Mouse (Mus musculus): ENCODE data around the gene Nudt3. TPM values are rescaled to one million over a fixed set of nuclear protein-coding genes. Genes with fewer than 3 reads are reported as not detected.
A peak's percentile ranks its signal among the peaks of the same experiment; 100 is the strongest.

Gene Nudt3
- total RNA-seq, 4 experiments from 2014 or later: 260 to 347 (median 290) TPM

DNA sequence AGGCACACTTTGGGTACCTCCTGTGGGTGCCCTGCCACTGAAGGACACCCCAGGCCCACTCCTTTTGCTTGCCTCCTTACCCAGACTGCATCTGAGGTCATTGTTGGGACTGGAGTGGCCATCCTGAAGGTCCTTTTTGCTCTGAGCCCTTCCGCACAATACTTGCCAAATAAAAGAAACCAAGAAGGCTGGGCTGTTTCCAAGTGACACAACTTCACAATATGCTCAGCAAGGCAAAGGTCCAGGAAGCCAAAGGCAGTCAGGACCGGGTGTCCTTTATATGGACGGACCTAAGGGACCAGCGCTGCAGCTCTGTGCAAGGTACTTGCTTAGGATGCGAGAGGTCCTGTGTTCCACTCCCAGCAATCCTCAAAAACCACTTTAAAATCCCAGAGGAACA, 55.1 kb downstream of the Nudt3 start:
- no peak for DNase-seq (ENCODE audit: low spot score in 2 of 2)

DNA sequence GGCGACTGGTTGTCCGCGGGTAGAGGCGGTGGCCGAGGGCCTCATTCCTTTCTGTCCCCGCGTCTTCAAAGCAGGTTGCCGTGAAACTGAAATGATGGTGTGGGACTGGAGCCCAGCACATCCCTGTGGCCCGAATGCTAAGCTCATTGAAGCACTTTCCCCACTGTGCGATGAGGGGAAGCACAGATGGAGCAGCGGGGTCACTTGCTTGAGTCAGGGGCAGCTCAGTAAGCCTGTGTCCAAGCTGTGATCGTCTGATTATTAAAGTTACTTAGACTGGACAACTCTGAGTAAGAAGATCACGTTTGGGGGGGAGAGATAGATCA, 57.4 kb downstream of the Nudt3 start:
- no peak for DNase-seq (ENCODE audit: low spot score in 2 of 2)

DNA sequence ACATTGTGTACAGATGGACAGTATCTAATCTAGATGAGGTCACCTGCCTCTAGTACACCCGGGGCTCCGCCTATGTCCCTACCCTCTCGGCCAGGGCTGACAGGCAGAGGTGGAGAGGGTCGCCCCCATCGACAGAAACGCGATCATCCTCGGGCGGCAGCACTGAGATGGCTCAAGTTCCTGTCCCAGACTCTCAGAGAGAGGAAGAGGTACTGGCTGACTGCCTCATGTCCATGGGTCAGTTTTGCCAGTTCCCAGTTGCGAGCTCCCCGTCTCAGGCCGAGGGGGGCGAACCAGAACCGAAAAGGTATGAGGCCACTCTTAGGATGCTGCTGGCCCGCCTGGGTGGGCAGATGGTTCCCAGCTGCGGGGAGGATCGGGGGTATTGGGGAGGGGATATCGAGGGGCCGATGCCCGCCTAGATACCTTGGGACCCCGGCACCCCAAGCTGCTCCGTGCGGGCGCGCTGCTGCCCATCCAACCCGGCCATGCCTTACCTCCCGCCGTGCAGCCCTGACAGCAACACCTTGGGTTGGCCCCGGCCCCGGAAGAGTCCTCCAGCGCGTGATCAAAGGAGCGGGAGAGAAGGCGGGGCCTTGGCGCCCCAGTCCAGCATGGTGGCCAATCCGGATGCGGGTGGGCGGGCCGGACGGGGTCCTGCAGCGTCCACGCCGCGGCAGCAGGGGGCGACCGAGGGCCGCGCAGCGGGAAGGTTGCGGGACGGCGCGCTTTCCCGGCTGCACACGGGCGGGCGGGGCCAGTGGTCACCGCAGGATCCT, 57.9 kb downstream of the Nudt3 start, which contains the start of gene AI413582:
TSS of gene AI413582 (minus strand) at position 594 of the 779 bp plus-strand sequence.
- peak; percentile 94 to 95 for DNase-seq (ENCODE audit: low spot score in 2 of 2)

DNA sequence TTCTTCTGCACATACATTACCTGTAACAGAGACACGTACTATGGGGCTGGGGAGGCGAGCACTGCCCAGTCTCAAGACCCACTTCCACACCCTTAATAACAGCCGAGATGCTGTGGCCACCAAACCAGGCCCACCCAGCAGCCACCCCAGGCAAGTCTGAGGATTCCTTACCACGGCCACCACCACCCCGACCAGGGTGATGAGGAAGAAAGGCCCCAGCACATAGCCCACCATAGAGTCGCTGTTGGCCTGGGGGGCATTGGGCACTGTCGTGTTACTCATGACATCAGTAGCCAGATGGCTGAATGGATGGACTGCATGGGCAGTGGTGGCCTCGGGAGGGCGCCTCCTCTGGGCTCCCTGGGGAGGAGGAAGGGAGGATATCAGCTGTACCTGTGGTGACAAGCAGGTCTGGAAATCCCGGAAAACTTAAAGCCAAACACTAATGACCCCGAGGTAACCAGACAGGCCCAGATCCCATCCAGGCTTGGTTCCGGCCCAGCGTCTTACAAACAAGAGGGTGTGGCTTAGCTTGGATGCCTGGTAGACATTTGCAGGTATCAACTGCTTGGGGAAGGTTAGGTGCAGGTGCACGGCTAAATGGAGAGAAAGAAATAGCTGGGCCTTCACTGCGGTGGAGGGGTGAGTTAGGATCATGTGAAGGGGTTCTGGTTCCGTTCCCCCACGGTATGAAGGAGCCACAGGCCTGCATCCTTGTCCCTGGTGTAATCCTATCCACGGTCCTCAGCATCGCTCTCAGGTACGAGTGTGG, 58.7 kb downstream of the Nudt3 start:
- DNase-seq (ENCODE audit: low spot score in 2 of 2): no peak

DNA sequence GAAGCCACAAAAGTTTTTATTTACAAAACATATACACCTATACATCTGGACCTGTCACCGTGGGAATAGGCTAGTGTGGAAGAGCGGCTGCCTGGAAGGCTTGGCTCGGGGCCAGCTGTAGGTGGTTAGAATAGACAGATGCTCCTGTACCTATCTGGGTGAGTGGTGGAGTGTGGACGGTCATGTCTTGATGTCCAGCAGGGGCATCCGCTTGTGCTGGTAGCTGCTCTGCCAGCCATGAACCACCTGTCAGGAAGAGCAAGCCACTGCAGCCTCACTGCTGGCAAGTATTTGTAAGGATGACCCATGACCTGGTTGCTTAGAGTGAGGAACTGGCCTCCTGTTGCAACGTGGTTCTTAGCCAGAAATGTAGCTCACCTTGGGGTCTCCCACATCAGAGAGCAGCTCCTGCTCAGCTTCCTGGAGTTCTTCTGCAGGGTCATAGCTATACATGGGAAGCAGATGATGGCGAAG, 59.5 kb downstream of the Nudt3 start:
- DNase-seq (ENCODE audit: low spot score in 2 of 2): no peak

DNA sequence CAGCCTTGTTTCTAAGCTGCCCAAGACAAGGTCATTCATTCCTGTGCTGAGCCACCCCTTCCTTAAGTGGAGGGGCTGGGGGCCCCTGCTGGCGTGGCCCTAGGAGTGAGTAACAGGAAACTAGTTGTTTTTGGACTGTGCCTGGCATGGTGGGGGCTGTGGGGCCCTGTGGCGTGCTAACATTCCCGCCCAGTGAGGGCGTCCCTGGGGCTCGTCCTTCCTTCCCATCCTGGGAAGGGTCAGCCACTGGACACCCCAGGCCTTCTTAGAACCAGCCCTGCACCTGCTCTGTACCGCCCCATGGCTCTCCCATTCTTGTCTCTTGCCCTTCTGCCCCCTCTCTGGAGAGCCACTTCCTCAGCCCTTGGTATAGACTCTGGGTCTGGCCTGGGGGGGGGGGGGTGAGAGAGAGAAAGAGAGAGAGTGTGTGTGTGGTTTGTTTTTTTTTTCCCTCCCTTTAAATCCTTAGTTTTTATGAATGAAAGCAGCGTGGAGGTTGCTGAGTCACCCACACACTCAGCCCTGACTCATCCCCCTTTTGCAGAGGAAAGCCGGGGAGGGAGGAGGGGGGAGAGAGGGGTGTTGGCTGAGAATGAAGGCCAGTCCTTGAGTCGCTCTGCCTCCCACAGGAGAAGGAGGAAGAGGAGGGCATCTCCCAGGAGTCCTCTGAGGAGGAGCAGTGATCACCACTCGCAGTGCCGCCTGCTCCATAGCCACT, 61.3 kb downstream of the Nudt3 start:
- DNase-seq (ENCODE audit: low spot score in 2 of 2): no peak

DNA sequence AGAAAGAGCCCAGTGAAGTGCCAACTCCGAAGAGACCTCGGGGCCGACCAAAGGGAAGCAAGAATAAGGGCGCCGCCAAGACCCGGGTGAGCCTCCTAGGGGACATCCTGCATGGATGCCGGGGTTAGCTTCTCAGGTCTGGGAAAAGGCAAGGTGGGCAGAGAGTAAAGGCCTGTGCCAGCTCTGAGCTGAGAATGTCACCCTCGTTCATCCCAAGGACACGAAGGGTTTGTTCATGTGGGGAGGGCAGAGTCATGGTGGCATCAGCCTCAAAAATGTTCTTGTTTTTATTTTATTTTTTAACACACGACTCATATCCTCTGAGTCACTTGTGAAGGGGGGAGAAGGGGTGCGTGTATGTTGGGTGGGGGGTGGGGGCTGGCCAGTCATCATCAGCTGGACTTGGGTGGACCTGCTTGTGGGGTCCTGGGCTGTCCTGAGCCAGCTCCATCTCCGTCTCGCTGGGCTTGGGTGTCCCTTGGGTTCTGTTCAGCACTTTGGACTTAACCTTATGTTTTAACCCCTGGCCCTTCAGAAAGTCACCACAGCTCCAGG, 62.3 kb downstream of the Nudt3 start:
- no peak for DNase-seq (ENCODE audit: low spot score in 2 of 2)

DNA sequence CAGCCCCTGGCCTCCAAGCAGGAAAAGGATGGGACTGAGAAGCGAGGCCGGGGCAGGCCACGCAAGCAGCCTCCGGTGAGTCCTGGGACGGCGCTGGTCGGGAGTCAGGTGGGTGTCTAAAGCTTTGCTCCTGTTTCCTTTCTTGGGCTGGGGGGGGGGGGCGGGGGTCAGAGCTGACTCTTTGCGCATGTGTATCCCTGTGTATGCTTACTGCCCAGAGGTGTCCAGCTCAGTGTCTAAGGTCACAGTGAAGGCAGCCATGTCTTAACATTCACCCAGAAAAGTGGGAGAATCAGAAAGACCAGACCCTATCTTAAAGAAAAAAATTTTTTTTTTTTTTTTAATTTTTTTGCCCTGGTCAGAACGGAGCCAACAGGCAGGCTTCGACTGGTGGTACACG, 63.7 kb downstream of the Nudt3 start:
- DNase-seq (ENCODE audit: low spot score in 2 of 2): no peak

DNA sequence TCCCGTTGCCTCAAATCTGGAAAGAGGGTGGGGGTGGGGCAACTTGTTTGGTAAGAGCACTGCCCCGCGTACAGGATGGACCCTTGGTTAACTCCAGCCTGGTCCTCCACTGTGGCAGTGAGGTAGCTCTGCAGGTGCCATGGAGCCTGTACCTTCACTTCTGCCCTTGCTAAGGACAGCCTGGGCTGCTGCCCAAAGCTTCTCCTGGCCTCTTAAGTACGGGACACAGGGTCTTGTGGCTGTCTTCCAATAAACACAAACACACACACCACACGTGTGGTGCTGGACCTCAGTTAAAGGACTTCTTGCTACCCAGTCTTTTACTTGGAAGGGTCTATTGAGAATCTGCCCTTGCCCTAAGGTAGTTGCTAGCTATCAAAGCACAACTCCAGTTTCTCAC, 64.5 kb downstream of the Nudt3 start:
- DNase-seq (ENCODE audit: low spot score in 2 of 2): no peak

DNA sequence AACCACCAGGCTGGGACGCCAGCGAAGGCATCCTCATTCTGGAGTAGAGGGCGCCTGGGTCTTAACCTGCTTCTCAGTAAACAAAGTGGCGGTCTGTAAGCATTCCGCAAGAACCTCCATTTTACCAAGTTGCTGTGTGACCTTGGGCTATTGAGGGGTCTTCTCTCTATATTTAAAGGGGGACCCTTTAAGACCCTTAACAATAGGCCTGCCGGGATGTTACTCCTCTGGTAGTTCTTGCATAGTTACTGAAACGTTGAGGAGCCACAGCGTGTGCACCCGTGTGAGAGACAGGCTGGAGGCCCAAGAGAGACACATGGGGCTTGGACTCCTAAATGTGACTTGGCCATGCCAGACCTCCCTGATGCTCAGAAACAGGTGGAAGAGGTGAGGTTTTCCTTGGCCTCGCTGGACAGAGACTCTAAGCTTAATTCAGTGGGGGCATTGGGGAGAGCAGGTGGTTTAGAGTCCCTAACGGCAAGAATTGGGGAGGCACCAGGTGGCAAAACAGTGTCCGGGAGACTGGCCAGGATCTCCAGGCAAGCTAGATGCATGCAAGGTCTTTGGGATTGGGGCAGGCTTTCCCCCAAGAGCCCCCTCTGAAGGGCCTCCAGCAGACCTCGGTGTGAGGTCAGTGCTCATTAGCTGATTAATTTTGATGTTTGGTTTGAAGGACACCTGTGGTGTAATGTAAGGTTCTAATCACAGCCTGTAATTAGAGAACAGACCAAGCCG, 65.2 kb downstream of the Nudt3 start:
- DNase-seq (ENCODE audit: low spot score in 2 of 2): no peak

DNA sequence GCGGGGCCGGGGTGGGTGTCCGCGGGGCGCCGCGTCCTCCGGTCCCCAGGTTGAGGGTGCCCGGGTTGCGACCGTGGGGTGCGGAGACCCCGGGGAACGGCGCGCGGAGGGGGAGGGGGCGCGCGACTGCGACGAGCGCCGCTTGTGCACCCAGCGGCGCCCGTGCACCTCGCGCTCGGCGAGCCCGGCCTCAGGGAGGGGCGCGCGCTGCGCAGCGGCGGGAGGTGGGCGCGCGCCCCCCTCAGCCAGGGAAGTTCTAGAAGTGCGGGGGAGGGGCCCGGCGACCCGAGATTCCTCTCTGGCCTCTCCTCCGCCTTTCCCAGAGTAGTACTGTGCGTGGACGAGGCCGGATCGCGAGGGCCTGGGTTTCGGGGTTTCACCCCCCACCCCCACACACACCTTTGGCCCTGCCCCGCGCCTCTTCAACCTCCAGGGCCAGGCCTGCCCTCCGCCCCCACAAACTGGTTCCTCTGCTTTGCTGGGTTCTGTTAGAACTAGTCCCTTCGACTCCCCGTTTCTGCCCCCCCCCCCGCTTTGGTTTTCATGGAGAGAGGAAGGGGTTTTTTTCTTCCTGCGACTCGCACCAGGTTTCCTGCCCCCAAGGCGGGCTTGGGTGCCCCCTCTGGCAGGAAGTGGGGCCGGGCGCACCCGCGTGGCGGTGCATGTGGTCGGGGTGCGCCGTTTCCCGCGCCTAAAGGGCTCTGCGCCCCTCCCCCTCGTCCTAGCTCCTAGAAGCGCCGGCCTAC, 65.9 kb downstream of the Nudt3 start:
- no peak for DNase-seq (ENCODE audit: low spot score in 2 of 2)

DNA sequence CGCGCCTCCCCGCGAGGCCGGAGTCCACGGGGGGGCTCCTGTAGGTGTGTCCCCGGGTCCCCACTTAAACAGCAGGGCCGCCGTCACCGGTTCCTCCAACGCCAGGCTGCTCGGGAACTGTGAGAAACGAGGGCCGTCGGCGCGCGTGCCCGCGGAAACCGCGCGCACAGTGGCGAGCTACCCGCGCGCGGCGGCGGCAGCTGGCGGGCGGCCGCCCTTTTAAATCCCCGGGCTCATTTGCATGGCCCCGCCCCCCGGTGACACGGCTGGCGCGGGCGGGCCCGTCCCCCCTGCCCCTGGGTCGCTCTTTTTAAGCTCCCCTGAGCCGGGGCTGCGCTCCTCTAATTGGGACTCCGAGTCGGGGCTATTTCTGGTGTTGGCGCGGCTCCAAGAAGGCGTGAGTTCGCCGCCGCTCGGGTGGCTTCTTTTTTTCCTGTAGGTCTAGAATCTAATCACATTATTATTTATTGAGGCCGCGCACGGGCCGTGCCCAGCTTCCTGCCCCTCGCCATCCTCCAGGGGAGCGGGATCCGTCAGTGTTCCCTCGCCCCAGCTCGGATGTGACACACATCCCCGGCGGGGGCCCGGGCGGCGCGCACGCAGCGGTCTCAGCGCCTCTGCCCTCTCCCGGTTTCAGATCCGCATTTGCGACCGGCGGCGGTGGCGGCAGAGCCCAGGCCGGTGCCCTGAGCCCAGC, 66.8 kb downstream of the Nudt3 start, which contains the start of gene Hmga1:
TSS of gene Hmga1 (plus strand) at position 183 of the 697 bp plus-strand sequence.
- DNase-seq (ENCODE audit: low spot score in 2 of 2): peak; percentile 69 to 77

DNA sequence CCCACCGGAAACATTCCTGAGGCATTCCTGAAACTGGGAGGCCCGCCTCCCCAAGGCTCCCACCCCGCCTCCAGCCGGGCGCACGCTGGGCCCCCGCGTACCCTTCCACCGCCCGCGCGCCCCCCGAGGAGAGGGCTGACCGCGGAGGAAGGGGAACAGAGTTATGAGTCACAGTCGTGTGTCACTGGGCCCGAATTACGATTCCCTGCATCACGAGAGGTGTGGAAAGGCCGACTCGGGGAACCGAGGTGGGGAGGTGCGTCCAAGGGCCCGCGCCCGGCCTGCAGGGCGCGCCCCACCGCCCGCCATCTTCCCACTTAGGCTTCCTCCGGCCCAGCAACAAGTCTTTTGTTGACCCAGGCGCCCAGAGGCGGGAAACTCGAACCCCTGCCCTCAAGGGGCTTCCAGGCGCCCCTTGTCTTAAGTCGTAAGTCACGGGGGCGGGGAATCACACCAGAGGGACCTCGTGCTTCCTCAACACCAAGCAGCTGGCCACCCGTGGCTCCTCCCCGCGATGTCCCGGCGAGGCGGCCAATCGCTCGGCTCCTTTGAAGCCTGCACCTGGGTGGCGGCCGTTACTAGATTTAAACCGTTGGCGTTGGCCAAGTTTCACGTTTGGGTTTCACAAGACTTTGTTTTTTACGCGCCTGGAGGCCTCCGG, 67.7 kb downstream of the Nudt3 start:
- no peak for DNase-seq (ENCODE audit: low spot score in 2 of 2)

DNA sequence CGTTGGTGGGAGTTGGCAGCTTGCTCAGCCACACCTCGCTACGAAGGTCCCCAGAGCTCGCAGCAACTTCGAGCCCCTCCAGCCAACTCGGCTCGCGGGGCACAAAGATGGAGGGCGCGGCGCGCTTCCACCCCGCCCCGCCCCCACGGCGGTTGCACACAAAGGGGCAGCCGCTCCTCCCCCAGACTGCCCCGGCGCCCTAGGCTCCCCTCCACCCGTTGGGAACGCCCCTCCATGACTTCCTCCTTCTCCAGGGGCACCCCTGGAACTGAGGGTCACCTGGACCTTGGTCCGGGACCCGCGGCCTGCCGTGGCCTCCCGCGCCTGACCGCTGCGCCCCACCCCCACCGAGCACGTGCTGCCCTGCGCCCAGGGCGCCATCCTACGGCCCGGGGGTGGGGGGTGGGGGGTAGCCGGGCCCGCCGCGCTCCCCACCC, 68.2 kb downstream of the Nudt3 start:
- DNase-seq (ENCODE audit: low spot score in 2 of 2): no peak

DNA sequence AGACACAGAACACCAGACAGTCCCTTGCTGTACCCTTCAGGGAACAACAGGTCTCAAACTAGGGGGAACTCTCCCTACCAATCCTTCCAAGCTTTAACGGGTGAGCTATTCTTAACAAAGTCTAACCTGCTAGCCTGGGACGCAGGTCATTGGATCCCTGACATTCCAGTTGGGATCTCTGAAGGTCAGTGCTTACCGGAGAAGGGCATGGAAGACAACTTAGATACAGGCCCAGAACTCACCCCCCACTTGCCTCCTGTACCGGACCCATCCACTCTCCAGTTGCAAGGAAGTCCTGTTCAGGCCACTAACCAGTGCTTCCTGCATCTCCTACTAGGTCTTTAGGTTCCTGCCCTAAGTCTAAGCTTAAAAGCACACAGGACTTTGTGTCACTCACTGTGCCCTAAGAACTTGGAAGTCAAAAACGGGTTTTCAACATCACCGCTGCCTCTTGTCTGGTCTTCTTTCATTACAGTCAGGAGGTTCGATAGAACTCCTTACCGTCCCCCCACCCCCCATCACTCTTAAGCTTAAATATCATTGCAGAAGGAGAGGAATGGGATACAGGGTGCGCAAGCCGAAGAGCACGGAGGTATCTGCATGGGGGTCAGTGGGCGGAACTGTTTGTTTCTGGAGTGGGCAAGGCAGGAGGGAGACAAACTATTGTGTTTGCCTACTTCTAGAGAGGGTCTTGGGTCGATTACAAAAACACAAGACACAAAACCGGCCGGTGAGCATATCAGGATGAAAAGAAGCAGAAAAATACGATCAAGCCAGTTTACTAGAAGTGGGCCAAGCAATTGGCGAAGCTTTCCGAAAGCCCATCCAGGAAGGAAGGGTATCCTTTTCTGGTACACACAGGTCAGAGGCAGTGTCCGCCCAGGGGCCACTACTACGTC, 69.0 kb downstream of the Nudt3 start:
- DNase-seq (ENCODE audit: low spot score in 2 of 2): no peak

DNA sequence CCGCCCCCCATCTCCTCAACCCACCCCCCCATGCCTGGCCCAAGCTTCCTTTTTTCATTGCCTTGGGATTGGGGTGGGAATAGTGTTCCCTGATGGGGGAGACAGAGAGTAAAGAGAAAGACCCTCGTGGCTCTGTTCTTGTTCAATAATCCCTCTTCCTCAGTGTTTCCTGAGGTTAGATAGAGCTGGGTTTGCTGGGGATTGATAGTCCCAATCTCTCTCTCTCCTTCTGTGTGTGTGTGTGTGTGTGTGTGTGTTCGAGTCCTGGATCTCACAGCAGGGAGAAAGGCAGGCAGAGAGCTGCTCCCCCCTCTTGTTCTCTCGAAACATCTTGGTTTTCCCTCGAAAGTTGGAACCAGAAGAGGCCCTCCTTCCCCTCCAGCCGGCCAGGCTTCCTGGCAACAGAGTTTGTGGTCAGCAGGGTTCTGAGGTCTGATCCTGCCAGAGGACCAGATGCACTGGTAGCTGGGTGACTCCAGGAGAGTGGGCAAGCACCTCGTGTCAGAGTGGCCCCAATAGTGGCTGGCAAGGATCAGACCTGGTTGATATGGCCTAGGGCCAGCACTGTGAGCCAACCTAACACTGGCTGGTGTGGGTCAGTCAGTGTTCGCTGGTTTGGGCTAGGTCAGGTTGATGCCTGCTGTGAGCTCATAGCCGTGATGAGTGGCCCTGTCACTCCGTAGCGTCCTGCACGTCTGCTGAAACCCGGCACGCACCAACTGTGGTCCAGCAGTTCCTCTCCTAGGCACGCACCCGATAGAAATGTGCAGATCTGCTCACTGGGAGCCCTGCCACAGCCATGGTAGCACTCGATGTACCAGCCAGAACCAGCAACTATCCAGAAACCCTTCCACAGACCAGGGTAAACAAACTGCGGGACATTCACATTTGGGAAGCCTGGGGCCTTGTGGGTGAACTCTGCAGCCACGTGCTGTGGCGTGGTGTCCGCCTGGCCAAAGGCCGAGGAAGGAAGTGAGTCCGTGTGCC, 70.8 kb downstream of the Nudt3 start:
- DNase-seq (ENCODE audit: low spot score in 2 of 2): no peak

All from gastrocnemius, adult 8-10 months (tissue).